Mouse (Mus musculus): ENCODE results near the gene Sdc1. TPM values are rescaled to one million over a fixed set of nuclear protein-coding genes. Genes with fewer than 3 reads are reported as not detected.

The Sdc1 gene
- polyA plus RNA-seq, 1 experiment from 2014 or later: 109 TPM

- H3K27ac ChIP-seq (ENCODE audit: low read length): no peak overlapping the region
- no peak overlapping the region for H3K4me2 ChIP-seq (ENCODE audit: low read depth, low read length)
- ATAC-seq: no peak
- H3K27me3 ChIP-seq (replicated peaks; ENCODE audit: control insufficient read depth, insufficient read depth, low read length): no peaks in the 10 kb centered on the region
- peaks cover 9% of the 10 kb centered on the region; the same call in 1 of the 2 replicates for H3K4me1 ChIP-seq (ENCODE audit: control insufficient read depth, insufficient read depth, low read length)
- WGBS: 93% methylated on average over 12 of the region's 12 CpGs
- H3K36me3 ChIP-seq (ENCODE audit: control insufficient read depth, insufficient read depth, low read length): peaks cover 22% of the 10 kb centered on the region
- no peak overlapping the region for H3K4me3 ChIP-seq (ENCODE audit: low read length)
- H3K9ac ChIP-seq (ENCODE audit: low read depth, low read length): no peak overlapping the region
- H3K9me3 ChIP-seq (ENCODE audit: control insufficient read depth, low read length): no peaks in the 10 kb centered on the region
These were observed 19.5 kb downstream of the Sdc1 start for GRCm38 (mm10) chr12:8790615-8791014.

- 77% methylated on average over 2 of the region's 2 CpGs for WGBS
- peaks cover 22% of the 10 kb centered on the region for H3K36me3 ChIP-seq (ENCODE audit: control insufficient read depth, insufficient read depth, low read length)
- no peak for ATAC-seq
- peaks cover 10% of the 10 kb centered on the region for H3K4me1 ChIP-seq (ENCODE audit: control insufficient read depth, insufficient read depth, low read length)
- H3K9me3 ChIP-seq (ENCODE audit: control insufficient read depth, low read length): no peaks in the 10 kb centered on the region
- H3K4me3 ChIP-seq (ENCODE audit: low read length): no peak overlapping the region
- H3K27me3 ChIP-seq (replicated peaks; ENCODE audit: control insufficient read depth, insufficient read depth, low read length): no peaks in the 10 kb centered on the region
- no peak overlapping the region for H3K27ac ChIP-seq (ENCODE audit: low read length)
- no peak overlapping the region for H3K9ac ChIP-seq (ENCODE audit: low read depth, low read length)
- no peak overlapping the region for H3K4me2 ChIP-seq (ENCODE audit: low read depth, low read length)
These were observed 22.4 kb downstream of the Sdc1 start for GRCm38 (mm10) chr12:8793410-8794051.

- peaks cover 9% of the 10 kb centered on the region for H3K36me3 ChIP-seq (ENCODE audit: control insufficient read depth, insufficient read depth, low read length)
- WGBS: 82% methylated on average over 7 of the region's 7 CpGs
These were observed 26.8 kb downstream of the Sdc1 start for GRCm38 (mm10) chr12:8797936-8798335.

DNA sequence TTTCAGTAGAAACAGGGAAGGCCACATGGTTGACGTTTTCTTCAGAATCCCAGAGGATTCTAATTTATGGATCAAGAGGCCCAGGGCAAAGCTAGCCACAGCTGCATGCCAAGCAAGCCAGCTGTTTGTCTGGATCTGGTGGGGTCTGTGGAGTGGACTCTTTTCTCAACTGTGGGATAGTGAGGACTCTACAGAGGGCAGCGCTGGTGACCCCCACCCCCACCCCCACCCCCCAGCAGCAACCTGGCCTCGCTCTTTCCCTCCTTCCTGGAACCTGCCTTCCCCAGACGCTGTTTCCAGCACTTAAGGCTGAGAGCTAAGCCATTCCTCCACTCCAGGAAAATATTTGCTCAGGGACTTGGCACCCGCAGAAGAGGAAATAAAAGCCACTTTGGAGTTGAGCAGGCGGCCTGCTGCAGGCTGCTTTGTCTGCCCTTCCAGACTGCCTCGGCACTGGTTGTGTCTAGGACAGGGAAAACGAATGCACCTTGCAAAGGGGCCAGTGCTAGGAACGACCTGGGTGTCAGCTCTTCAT lies 27.4 kb downstream of the Sdc1 start:
- 20% methylated on average over 9 of the region's 9 CpGs for WGBS
- H3K9me3 ChIP-seq (ENCODE audit: control insufficient read depth, low read length): no peaks in the 10 kb centered on the region
- H3K27ac ChIP-seq (ENCODE audit: low read length): peak overlapping the region; percentile 70
- peaks cover 9% of the 10 kb centered on the region for H3K36me3 ChIP-seq (ENCODE audit: control insufficient read depth, insufficient read depth, low read length)
- no peak overlapping the region for H3K4me3 ChIP-seq (ENCODE audit: low read length)
- no peaks in the 10 kb centered on the region for H3K27me3 ChIP-seq (replicated peaks; ENCODE audit: control insufficient read depth, insufficient read depth, low read length)
- peak; percentile 54 for ATAC-seq
- H3K9ac ChIP-seq (ENCODE audit: low read depth, low read length): peak overlapping the region; percentile 29; the same call in 1 of the 2 replicates
- no peak overlapping the region for H3K4me2 ChIP-seq (ENCODE audit: low read depth, low read length)
- peaks cover 24% of the 10 kb centered on the region for H3K4me1 ChIP-seq (ENCODE audit: control insufficient read depth, insufficient read depth, low read length)

More at GRCm38 (mm10) chr12:8797936-8798335, 26.8 kb downstream of the Sdc1 start:
- Histone ChIP-seq H3K4me2 (ENCODE audit: low read depth, low read length) (no peak overlapping the region), H3K4me3 (ENCODE audit: low read length) (no peak overlapping the region), H3K9me3 (ENCODE audit: control insufficient read depth, low read length) (no peaks in the 10 kb centered on the region), H3K27me3 (replicated peaks; ENCODE audit: control insufficient read depth, insufficient read depth, low read length) (no peaks in the 10 kb centered on the region), H3K9ac (ENCODE audit: low read depth, low read length) (no peak overlapping the region), H3K27ac (ENCODE audit: low read length) (no peak overlapping the region), H3K4me1 (ENCODE audit: control insufficient read depth, insufficient read depth, low read length) (peaks cover 24% of the 10 kb centered on the region)
- ATAC-seq: peak; percentile 51; the same call in 1 of the 2 replicates

GRCm38 (mm10) chr12:8803421-8804076 lies 32.4 kb downstream of the Sdc1 start:
- Histone ChIP-seq H3K27me3 (replicated peaks; ENCODE audit: control insufficient read depth, insufficient read depth, low read length) (no peaks in the 10 kb centered on the region), H3K4me1 (ENCODE audit: control insufficient read depth, insufficient read depth, low read length) (peaks cover 14% of the 10 kb centered on the region), H3K36me3 (ENCODE audit: control insufficient read depth, insufficient read depth, low read length) (no peaks in the 10 kb centered on the region), H3K9me3 (ENCODE audit: control insufficient read depth, low read length) (no peaks in the 10 kb centered on the region), H3K4me3 (ENCODE audit: low read length) (no peak overlapping the region), H3K9ac (ENCODE audit: low read depth, low read length) (no peak overlapping the region), H3K27ac (ENCODE audit: low read length) (no peak overlapping the region), H3K4me2 (ENCODE audit: low read depth, low read length) (no peak overlapping the region)
- no peak for ATAC-seq
- WGBS: 55% methylated on average over 10 of the region's 10 CpGs

DNA sequence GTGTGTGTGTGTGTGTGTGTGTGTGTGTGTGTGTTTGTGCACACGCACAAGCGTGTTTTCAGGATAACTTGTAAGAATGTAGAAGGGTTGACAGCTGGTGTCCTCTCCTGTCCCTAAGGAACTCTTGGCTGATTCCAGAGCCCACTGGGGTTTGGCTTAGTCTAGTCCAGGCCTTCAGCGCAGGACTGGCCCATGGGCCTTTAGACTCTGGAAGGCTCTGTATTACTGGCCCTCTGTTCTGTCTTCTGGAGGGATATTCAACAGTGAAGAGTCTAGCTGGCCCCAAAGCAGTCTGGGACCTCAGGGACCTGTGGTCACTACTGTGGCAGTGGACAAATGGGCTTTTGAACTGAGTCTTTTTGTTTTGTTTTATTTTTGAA lies 32.9 kb downstream of the Sdc1 start:
- peaks cover 9% of the 10 kb centered on the region for H3K4me1 ChIP-seq (ENCODE audit: control insufficient read depth, insufficient read depth, low read length)
- WGBS: 86% methylated on average over 3 of the region's 3 CpGs
- no peak for ATAC-seq

DNA sequence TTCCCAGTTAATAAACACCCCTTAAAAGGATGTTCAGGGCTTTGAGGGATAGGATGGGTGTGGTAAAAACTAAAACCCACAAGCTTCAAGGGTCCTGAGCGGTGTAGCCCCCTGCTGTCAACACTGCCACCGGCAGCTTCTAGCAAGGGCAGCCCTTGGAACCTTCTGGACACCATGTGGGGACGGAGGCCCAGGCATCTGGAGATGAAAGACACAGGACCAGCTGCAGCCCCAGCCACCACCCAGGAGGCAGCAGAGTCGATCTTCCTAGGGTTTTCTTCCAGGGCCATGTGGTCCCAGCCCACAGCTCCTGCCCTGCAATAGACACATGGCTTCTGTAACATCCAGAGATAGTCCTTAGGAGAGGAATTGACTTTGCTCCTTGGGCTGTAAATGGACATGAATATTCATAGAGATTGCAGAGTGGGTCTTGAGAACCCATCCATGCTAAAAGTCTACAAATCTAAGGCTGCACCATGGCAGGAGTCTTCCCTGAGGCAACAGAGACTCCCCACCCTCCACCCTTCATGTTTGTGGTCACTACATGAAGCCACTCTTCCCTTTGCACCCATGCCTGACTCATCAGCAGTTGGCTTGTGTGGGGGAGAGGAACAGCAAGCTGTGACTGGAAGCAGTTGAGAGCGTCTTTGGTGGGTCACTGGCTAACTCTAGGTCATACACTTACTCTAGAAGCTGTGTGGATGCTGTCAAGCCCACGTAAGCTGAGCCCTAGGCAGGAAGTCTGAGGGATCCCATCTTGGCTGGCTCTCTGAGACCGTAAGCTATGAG lies 34.0 kb downstream of the Sdc1 start:
- no peaks in the 10 kb centered on the region for H3K9me3 ChIP-seq (ENCODE audit: control insufficient read depth, low read length)
- ATAC-seq: no peak
- H3K27ac ChIP-seq (ENCODE audit: low read length): no peak overlapping the region
- WGBS: 72% methylated on average over 7 of the region's 7 CpGs
- no peak overlapping the region for H3K4me2 ChIP-seq (ENCODE audit: low read depth, low read length)
- no peaks in the 10 kb centered on the region for H3K27me3 ChIP-seq (replicated peaks; ENCODE audit: control insufficient read depth, insufficient read depth, low read length)
- peaks cover 10% of the 10 kb centered on the region; the same call in 1 of the 2 replicates for H3K4me1 ChIP-seq (ENCODE audit: control insufficient read depth, insufficient read depth, low read length)
- no peak overlapping the region for H3K9ac ChIP-seq (ENCODE audit: low read depth, low read length)
- no peak overlapping the region for H3K4me3 ChIP-seq (ENCODE audit: low read length)
- no peaks in the 10 kb centered on the region for H3K36me3 ChIP-seq (ENCODE audit: control insufficient read depth, insufficient read depth, low read length)

More for the DNA sequence above, 32.9 kb downstream of the Sdc1 start:
- no peak overlapping the region for H3K27ac ChIP-seq (ENCODE audit: low read length)
- no peak overlapping the region for H3K4me3 ChIP-seq (ENCODE audit: low read length)
- no peaks in the 10 kb centered on the region for H3K27me3 ChIP-seq (replicated peaks; ENCODE audit: control insufficient read depth, insufficient read depth, low read length)
- no peaks in the 10 kb centered on the region for H3K9me3 ChIP-seq (ENCODE audit: control insufficient read depth, low read length)
- H3K4me2 ChIP-seq (ENCODE audit: low read depth, low read length): no peak overlapping the region
- H3K9ac ChIP-seq (ENCODE audit: low read depth, low read length): no peak overlapping the region
- no peaks in the 10 kb centered on the region for H3K36me3 ChIP-seq (ENCODE audit: control insufficient read depth, insufficient read depth, low read length)

- no peak for ATAC-seq
- Histone ChIP-seq H3K4me3 (ENCODE audit: low read length) (no peak overlapping the region), H3K9ac (ENCODE audit: low read depth, low read length) (no peak overlapping the region), H3K4me1 (ENCODE audit: control insufficient read depth, insufficient read depth, low read length) (peaks cover 18% of the 10 kb centered on the region), H3K36me3 (ENCODE audit: control insufficient read depth, insufficient read depth, low read length) (no peaks in the 10 kb centered on the region), H3K27ac (ENCODE audit: low read length) (no peak overlapping the region), H3K27me3 (replicated peaks; ENCODE audit: control insufficient read depth, insufficient read depth, low read length) (no peaks in the 10 kb centered on the region), H3K9me3 (ENCODE audit: control insufficient read depth, low read length) (no peaks in the 10 kb centered on the region), H3K4me2 (ENCODE audit: low read depth, low read length) (no peak overlapping the region)
- 67% methylated on average over 2 of the region's 2 CpGs for WGBS
These were observed 38.0 kb downstream of the Sdc1 start for GRCm38 (mm10) chr12:8809086-8809485.

- H3K27ac ChIP-seq (ENCODE audit: low read length): no peak overlapping the region
- H3K36me3 ChIP-seq (ENCODE audit: control insufficient read depth, insufficient read depth, low read length): no peaks in the 10 kb centered on the region
- no peak overlapping the region for H3K9ac ChIP-seq (ENCODE audit: low read depth, low read length)
- 85% methylated on average over 6 of the region's 6 CpGs for WGBS
- no peak overlapping the region for H3K4me3 ChIP-seq (ENCODE audit: low read length)
- H3K4me1 ChIP-seq (ENCODE audit: control insufficient read depth, insufficient read depth, low read length): peaks cover 18% of the 10 kb centered on the region
- H3K9me3 ChIP-seq (ENCODE audit: control insufficient read depth, low read length): no peaks in the 10 kb centered on the region
- no peaks in the 10 kb centered on the region for H3K27me3 ChIP-seq (replicated peaks; ENCODE audit: control insufficient read depth, insufficient read depth, low read length)
- no peak overlapping the region for H3K4me2 ChIP-seq (ENCODE audit: low read depth, low read length)
- no peak for ATAC-seq
These were observed 38.5 kb downstream of the Sdc1 start for GRCm38 (mm10) chr12:8809626-8810025.
